Mouse (Mus musculus) megakaryocyte, adult 5-6 weeks (primary cell): ENCODE measurements around the gene Slc9a2. TPM values are rescaled to one million over a fixed set of nuclear protein-coding genes. Genes with fewer than 3 reads are reported as not detected.
A peak's percentile ranks its signal among the peaks of the same experiment; 100 is the strongest.

Experiments
- ATAC-seq: 2 replicates; pipeline ENCODE4 v1.8.0; 2016; ENCODE audit warnings: mild to moderate bottlenecking, inconsistent platforms; ENCODE audit not compliant: poor library complexity, severe bottlenecking
- total RNA-seq, 2 experiments: library from RNA; stranded (forward) in 1 of 2; stranded (reverse) in 1 of 2; fragments of 153-499, 151-499 nt in 1 of 2; fragments of 221-1000, 200-1000 nt in 1 of 2; gene quantifications; 2 replicates each; pipeline versions ENCODE4 v1.2.3 to v1.2.4; 2015 to 2017

Gene Slc9a2
- total RNA-seq, 2 experiments from 2014 or later = 0.04 TPM; not detected in 1

DNA sequence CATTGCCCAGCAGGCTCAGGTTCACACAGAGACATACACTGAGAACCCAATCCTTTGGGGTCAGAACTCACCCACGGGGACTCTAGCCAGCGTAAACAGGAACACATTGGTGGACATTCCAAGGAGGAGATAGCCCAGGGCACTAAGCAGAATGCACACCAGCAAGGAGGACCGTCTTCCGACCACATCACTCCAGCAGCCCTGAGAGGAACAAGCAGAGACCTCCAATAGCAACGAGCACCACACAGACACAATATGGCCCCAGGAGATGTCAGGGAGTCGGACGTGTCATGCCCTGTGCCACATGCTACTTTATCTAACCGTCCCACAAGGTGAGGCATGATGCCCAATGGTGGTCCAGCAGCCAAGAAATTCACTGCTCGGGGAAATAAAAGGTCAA is 103.9 kb downstream of the Slc9a2 start:
- ATAC-seq = no peak

DNA sequence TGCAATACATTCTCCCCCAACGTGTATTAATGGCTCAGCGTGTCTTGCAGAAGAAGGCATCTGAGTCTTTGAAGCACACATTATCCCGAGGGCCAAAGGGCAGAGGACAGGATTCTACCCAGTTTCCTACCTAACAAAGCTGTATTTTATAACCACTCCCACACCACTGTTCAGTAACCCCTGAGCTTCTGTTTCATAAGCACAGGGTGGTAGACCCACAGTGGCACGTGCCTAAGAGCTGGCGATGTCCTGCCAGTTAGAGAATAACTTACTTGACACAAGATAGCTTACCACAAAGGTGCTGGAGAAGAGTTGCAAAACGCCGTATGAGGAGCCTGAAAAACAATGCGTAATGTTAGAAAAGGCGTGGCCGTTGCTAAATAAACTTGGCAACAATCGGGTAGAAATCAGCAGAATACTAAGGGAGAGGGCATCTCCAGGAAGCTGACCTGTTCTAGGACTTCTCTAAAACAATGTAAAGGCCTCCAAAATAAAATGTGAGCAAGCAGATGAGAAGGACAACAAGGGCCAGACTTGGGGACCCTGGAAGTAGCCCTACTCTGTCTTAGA is 105.6 kb downstream of the Slc9a2 start:
- peak; percentile 33 for ATAC-seq

DNA sequence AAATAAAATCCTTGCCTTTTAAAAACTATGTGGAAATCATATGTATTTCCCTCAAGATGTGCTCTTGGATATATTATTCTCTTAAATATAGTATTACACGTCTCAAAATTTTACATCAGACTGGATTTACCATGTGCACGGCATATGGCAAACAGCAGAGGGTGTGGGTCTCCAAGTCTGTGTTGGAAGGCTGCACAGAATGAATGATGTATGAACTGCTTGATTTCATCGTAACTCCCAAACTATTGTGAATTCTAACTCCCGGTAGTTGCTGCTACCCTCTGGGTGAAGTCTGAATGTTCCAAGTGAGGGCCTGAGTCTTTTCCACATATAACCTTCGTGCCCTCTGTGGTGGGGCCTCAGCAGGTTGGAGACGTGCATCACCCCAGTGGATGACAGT is 108.6 kb downstream of the Slc9a2 start:
- no peak for ATAC-seq

DNA sequence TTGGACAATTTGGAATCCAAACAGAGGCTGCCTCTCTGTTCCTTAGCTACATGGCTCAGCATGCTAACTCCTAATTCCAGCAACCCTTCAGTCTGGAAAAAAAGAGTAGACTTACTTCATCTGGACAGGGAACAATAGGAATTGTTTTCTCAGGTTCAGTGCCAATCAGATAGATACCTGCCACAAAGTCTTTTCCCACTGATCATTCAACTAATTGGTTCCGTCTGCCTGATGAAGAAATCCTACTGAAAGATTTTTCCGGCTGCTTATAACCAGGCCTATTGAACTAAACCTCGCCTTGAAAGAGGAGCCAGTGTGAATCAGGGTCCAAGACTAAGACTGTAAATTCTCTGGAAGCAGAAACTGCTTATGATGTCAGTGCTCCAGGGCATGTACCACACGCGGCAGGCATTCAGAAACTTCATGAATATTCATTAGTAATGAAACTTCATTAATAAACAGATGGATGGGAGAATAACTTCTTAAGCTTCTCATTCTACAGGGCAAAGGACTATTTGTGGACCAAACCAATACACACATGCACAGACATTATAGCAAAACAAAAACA is 109.4 kb downstream of the Slc9a2 start:
- no peak for ATAC-seq

DNA sequence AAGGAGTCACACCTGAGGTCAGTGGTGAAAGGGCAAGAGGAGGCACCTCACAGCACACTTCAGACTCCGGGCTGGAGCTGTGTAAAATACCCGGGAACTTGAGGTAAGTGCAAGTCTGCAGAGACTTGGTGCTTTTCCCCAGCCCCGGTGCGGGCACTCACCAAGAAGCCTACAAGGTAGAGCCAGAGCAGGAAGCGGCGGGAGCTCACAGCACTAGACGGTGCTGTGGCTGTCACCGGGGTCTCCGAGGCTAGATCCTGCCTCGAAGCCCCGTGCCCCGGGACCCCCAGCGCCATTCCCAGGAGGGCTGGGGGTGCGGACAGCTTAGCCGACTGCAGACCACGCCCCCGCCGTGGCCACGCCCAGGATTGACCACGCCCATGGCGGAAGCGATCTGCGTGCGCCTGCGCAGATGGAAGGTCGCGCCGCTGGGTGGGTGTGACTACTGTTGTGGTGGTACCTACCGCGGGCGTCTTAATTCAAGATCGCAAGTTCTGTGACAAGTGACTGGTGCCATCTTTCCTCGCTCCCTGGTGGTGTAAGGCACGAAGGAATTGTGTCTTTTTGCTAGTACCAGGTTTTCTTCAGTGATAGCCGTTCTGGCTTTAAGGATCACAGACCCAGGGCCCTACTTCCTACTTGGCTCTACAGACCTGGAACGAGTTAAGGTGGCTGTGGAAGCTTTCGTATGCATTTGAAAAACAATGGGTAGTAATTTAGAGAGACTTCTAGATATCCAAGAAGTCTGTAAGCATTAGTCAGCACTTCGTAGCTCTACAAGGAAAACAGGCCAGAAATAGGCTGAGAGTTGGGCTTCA is 110.2 kb downstream of the Slc9a2 start, which contains the start of gene Mfsd9:
Gene Mfsd9 (minus strand): TSS at position 364 of the 818 bp plus-strand sequence.
- peak; percentile 92 for ATAC-seq

DNA sequence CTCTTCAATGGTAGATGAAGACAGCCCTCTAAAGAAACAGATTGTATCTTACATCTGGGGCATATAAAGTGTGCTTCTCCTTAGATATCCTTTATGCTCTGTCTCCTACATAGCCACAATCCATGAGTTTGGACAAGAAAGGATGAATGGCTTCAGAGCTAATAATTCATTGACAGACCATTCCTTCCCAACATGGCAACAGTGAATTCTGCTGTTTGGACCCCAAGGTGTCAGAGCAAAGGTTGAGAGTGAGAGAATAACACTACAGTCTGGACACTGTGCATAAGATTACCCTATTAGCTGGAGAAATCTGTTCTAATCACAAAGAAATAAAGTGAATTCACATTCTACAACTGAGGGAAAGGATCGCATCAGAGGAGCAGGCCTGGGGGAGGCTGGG is 115.1 kb downstream of the Slc9a2 start:
- ATAC-seq = no peak

DNA sequence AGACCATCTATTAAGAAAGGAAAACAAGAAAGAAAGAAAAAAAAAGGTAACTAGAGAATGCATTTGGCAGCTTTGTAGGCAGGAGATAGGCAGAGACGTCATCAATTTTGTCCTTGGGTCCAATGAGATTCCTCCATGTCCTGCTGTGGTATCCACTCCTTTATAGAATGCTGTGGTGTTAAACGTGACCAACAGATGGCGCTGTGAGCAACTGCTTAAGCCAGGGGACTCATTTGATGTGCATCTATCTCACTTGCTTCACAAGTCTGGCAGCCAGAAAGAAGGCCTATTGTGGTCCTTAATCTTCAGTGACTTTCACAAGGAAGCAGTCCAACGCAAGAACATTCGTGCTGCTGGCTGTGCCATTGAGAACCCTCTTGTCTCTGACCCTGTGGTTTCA is 117.0 kb downstream of the Slc9a2 start:
- ATAC-seq = peak; percentile 84

DNA sequence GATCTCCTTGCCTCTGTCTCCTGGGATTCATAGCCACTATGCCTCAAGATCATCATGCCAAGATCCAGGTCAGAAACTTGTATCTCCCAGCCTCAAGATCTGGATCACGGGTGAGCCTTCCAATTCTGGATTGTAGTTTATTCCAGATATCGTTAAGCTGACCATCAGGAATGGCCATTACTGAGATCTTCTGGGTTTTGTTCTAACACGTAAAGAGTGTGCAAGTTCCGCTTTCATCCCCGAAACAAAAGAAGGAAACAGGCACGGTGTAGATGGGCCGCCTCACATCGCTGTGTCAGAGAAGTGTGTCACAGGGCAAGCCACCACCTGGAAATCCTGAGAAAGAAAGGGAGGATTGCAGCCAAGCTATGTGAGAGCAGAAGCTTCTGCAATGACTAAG is 118.7 kb downstream of the Slc9a2 start:
- ATAC-seq = no peak

DNA sequence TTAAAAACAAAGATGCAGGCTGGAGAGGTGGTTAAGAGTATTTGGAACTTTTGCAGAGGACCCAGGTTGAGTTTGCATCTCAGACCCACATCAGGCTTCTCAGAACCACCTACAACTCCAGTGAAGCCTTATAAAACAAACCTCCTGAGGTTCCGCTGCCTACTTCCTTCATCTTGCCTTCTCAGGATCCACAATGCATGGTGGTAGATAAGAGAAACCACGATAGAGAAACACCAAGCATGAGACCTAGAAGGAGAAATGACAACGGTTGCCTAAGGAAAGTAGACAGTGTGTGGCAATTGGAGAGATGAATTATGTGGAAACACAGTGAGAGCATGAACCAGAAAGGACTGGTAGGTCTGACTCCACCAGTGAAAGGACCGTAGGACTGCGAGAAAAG is 120.5 kb downstream of the Slc9a2 start:
- ATAC-seq = peak; percentile 47; the same call in 1 of the 2 replicates

DNA sequence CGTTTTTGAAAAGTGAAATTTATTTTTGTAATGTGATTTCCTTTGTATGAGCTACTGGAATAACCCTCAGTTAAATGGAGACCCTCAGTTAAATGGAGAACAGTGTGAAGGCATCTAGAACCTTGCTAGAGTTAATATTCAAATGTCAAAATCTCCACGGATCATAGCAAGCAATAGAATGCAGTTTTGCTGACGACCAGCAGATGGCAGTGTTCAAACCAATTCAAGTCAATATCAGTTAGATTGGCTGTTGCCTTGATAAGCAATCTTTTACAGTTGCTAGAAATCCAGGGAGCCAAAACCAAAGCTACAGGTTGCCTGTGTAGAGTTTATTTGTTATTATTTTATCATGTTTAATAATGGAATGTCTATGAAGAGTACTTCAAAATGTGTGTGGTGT is 122.4 kb downstream of the Slc9a2 start:
- ATAC-seq = peak; percentile 52; the same call in 1 of the 2 replicates

DNA sequence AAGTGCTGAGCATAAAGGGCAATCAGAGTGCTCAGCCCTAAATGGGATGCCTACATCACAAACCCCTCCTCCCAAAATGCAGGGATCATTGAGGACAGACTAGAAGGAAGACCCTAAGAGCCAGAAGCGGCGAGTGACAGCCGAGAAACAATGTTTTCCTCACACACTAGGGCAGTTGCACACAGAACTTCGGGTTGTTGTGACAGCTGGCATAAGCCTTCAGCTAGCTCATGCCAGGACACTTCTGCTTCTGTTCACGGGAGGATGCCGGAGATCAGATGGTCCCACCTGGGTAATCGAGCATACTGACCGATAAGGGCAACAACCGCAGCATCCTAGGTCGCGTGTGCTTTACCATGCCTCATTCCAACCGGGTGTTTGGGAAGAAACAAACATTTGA is 123.7 kb downstream of the Slc9a2 start:
- ATAC-seq = no peak

DNA sequence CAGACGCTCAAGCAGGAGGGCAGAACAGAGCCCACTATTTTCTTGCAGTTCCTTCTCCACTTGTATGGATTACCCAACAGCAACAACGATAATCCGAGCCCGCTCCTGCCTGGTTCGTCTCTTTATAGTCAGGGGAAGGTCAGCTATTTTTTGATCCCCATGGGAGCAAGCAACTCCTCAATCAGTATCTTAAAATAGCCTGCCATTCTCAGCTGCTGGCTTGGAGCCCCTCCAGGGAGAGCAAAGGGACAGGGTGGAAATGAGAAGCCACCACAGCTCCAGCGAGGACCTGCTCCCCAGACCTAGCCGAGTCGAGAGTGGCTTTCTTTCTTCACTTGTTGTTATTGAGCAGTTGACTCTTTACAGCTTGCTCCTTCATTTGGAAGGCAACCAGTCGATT is 125.0 kb downstream of the Slc9a2 start, which contains the start of gene Tmem182:
Gene Tmem182 (plus strand): TSS at position 251 of the 400 bp plus-strand sequence.
- no peak for ATAC-seq

DNA sequence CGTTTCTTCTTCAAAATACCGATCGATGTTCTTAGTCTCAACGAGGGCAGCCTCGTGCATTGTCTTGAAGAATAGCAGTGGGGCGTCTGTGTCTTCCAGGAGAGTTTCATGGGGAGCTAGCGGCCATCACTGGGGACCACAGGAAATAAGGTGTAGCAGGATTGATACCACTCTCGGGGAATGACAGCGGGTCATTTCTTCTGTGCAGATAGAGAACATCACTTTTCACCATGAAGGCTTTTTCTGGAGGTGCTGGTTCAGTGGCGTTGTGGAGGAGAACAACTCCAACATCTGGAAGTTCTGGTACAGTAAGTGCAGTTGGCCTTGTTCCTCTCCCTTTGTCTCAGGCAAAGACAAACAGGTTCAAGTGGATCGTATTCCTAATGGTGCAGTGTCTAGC is 125.5 kb downstream of the Slc9a2 start:
- ATAC-seq = no peak

DNA sequence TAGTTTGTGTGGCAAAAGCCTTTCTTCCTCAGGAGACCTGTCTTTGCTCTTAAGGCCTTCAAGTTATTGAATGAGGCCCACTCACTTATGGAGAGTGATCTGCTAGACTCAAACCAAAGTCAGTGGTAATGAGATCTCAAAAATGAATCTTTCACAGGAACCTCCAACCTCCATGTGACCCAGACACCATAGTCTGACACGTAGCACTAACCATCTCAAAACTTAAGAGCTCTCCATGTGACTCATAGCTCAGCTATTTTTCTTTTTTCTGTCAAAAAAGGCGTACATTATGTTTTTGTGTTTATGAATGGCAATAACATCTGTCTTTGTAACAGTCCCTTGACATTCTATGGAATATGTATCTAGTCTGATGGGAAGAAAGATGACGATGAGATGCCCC is 128.3 kb downstream of the Slc9a2 start:
- no peak for ATAC-seq

DNA sequence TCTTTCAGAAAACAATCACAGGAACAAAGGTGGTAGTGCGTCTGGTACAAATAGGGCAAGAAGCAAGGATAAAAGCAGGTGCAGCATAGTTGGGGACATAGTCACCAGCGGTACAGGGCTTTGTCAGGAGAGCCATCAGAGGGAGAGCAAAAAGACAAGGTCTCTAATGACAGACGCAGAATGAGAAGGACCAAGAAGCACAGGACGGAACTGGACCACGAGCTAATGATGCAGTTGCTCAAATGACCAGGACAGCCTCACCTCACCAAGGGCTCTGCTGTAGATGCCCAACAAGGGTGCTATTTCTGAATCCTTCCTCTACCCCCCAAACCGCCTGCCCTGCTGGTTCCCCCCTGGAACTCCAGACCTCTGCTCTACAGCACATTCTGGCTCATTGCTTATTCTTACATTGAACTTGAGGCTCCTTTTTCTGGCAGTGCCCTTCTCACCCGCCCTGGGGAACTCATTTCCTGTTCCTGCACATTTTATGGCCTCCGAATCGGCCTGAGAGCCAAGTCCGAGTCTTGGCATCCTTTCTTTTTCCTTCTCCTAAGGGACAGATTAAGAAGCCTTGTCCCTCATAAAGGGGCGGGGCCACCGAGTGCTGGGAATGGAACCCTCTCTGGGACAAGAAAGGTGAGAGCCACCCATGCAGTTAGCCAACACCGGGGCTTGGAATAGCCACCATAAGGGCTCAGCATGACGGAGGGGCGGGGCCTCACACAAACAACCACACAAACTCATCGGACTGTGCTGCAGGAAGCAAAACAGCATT is 134.9 kb downstream of the Slc9a2 start:
- ATAC-seq = no peak

Other genes starting within 250 kb of the Slc9a2 start
- gene Il18r1, start 215.0 kb upstream of the Slc9a2 start, total RNA-seq (2015) = 6.8 and 8.9 TPM in 2 replicates
- 11.6 and 15.4 TPM in 2 replicates for gene Il18r1, start 215.0 kb upstream of the Slc9a2 start, total RNA-seq (2017)
- 28.7 and 34.9 TPM in 2 replicates for gene Il18rap, start 165.2 kb upstream of the Slc9a2 start, total RNA-seq (2015)
- 30.5 and 43.1 TPM in 2 replicates for gene Il18rap, start 165.2 kb upstream of the Slc9a2 start, total RNA-seq (2017)
- gene Slc9a4, start 100.5 kb upstream of the Slc9a2 start, total RNA-seq (2015) = 0.38 TPM in 1 of 2 replicates, not detected in the other
- gene Slc9a4, start 100.5 kb upstream of the Slc9a2 start, total RNA-seq (2017) = 0.11 TPM in 1 of 2 replicates, not detected in the other
- gene Mfsd9, start 110.1 kb downstream of the Slc9a2 start, total RNA-seq (2015) = 2.3 and 2.4 TPM in 2 replicates
- gene Mfsd9, start 110.1 kb downstream of the Slc9a2 start, total RNA-seq (2017) = 1.8 and 2.4 TPM in 2 replicates
- not detected in 2 replicates for gene Tmem182, start 125.0 kb downstream of the Slc9a2 start, total RNA-seq (2015)
- not detected in 2 replicates for gene Tmem182, start 125.0 kb downstream of the Slc9a2 start, total RNA-seq (2017)